Mouse (Mus musculus) bone marrow, adult 2 months (tissue): ENCODE measurements at regions not wholly inside any gene's neighbourhood (a gene's known extent, or its start where the extent isn't known, plus 50 kb on each side); places are given as distances from the start of the nearest gene placed in this dataset.

ENCODE experiments used
- CTCF ChIP-seq: fragments of 200-500 bp; IDR thresholded peaks from 2 replicates; pipeline ENCODE4 v1.5.1; 2011; ENCODE audit warnings: low read length, control low read depth; ENCODE audit not compliant: control insufficient read depth, insufficient read depth
- POLR2A ChIP-seq: fragments of 200-500 bp; IDR thresholded peaks from 2 replicates; pipeline ENCODE4 v1.6.1; 2011; ENCODE audit warnings: low read depth, mild to moderate bottlenecking, control low read depth, low read length, borderline replicate concordance; ENCODE audit not compliant: control insufficient read depth

DNA sequence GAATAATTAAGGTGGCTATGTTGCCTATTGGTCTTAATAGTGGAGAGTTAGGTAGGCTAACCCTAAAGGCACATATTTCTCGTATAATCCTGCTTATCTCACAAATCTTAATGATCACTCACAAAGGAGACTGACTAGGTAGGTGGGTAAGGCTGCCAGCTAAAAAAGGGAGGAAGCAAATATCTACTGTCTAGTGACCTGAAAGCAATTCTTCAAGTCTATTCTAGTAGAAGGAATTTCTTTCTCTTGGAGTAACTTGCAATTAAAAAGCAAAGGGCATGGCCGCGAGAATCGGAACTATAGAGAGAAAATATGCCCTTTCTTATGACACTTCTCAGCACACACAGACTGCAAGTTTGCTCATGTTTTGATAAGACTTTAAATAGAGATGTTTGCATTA is 201.6 kb downstream of the C1d start:
- TF ChIP-seq CTCF (no peak), POLR2A (no peak)
